Mouse (Mus musculus): ENCODE results near the gene Mctp2. TPM values are rescaled to one million over a fixed set of nuclear protein-coding genes. Genes with fewer than 3 reads are reported as not detected.

The Mctp2 gene
- 4.9 and 5.0 TPM in 2 replicates for polyA plus RNA-seq (2015; fragmentation: Nextera tagmentation; extraction: Ambion mirVana)

DNA sequence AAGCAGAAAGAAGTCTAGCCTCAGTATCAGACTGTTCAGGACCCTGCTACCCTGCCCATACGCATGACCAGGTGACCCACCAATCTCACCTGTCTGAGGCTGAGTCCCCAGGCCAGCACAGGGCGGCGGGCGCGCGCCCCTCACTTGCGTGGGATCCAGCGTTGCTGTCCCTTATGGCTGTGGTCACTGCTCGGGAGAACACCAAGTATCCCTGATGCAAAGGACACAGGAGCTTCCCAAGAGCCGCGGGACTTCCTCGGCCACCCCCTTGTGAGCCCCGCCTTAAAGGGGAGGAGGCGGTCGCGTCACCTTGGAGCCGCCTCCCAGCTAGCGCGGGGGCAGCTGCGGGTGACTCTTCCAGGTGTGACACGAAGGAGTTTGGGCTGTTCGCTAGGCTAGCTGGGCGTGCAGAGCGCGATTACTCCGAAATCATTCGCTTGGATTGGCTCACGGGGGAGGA lies at the start of gene Mctp2:
Gene Mctp2 (minus strand): TSS at position 227 of the 460 bp plus-strand sequence.
- peaks cover 10% of the 10 kb centered on the region for H3K4me1 ChIP-seq
- H3K9ac ChIP-seq = peak within 1 kb of the TSS; percentile 48
- H3K4me2 ChIP-seq = peak within 1 kb of the TSS; percentile 99
- no peaks in the 10 kb centered on the region for H3K9me3 ChIP-seq (replicated peaks)
- no peak within 1 kb of the TSS for H3K27ac ChIP-seq
- ATAC-seq (replicated peaks; ENCODE audit: low FRiP score) = peak; percentile 97
- peak within 1 kb of the TSS; percentile 64 for H3K4me3 ChIP-seq (replicated peaks)
- no peaks in the 10 kb centered on the region for H3K36me3 ChIP-seq
- peaks cover 12% of the 10 kb centered on the region; the same call in 1 of the 2 replicates for H3K27me3 ChIP-seq
- under 1% methylated on average over 28 of the region's 28 CpGs for WGBS

DNA sequence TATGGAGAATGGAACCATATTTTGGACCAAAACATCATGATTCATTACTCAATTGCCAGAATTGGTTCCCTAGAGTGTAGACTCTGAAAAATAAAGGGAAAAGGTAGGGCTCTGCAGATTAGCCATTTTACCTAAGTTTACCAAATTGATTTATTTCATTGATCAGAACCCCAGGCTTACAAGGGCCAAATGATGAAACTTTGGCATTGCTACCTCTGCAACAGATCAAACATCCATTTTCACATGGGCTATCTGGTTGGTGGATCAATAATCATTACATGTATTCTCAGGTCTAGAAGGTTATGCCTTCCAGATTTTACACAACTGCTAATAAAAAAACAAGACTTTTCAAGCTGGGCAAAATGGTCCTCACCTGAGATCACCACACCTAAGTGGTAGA lies 39.5 kb upstream of the Mctp2 start:
- Histone ChIP-seq H3K27me3 (no peaks in the 10 kb centered on the region), H3K4me1 (no peaks in the 10 kb centered on the region), H3K36me3 (no peaks in the 10 kb centered on the region), H3K27ac (no peak overlapping the region), H3K4me3 (replicated peaks) (no peak overlapping the region), H3K9ac (no peak overlapping the region), H3K9me3 (replicated peaks) (no peaks in the 10 kb centered on the region), H3K4me2 (no peak overlapping the region)
- no peak for ATAC-seq (replicated peaks; ENCODE audit: low FRiP score)

GRCm38 (mm10) chr7:72343751-72344150 lies 37.3 kb upstream of the Mctp2 start:
- 72% methylated on average over 2 of the region's 2 CpGs for WGBS

GRCm38 (mm10) chr7:72342822-72343221 lies 36.4 kb upstream of the Mctp2 start:
- H3K9ac ChIP-seq = no peak overlapping the region
- H3K4me2 ChIP-seq = no peak overlapping the region
- ATAC-seq (replicated peaks; ENCODE audit: low FRiP score) = no peak
- H3K4me3 ChIP-seq (replicated peaks) = no peak overlapping the region
- H3K27ac ChIP-seq = no peak overlapping the region
- H3K9me3 ChIP-seq (replicated peaks) = no peaks in the 10 kb centered on the region
- WGBS = 63% methylated on average over 2 of the region's 2 CpGs
- no peaks in the 10 kb centered on the region for H3K27me3 ChIP-seq
- no peaks in the 10 kb centered on the region for H3K4me1 ChIP-seq
- no peaks in the 10 kb centered on the region for H3K36me3 ChIP-seq

More at GRCm38 (mm10) chr7:72343751-72344150, 37.3 kb upstream of the Mctp2 start:
- no peaks in the 10 kb centered on the region for H3K27me3 ChIP-seq
- no peak overlapping the region for H3K9ac ChIP-seq
- ATAC-seq (replicated peaks; ENCODE audit: low FRiP score) = no peak
- H3K9me3 ChIP-seq (replicated peaks) = no peaks in the 10 kb centered on the region
- no peaks in the 10 kb centered on the region for H3K36me3 ChIP-seq
- H3K27ac ChIP-seq = no peak overlapping the region
- no peak overlapping the region for H3K4me3 ChIP-seq (replicated peaks)
- no peaks in the 10 kb centered on the region for H3K4me1 ChIP-seq
- H3K4me2 ChIP-seq = no peak overlapping the region

GRCm38 (mm10) chr7:72325961-72326360 lies 19.6 kb upstream of the Mctp2 start:
- Histone ChIP-seq H3K4me2 (no peak overlapping the region), H3K27ac (no peak overlapping the region), H3K36me3 (no peaks in the 10 kb centered on the region), H3K4me1 (no peaks in the 10 kb centered on the region), H3K27me3 (no peaks in the 10 kb centered on the region), H3K9ac (no peak overlapping the region), H3K4me3 (replicated peaks) (no peak overlapping the region), H3K9me3 (replicated peaks) (no peaks in the 10 kb centered on the region)
- no peak for ATAC-seq (replicated peaks; ENCODE audit: low FRiP score)
- 67% methylated on average over 5 of the region's 5 CpGs for WGBS

GRCm38 (mm10) chr7:72320906-72321305 lies 14.5 kb upstream of the Mctp2 start:
- Histone ChIP-seq H3K4me1 (no peaks in the 10 kb centered on the region), H3K9ac (no peak overlapping the region), H3K36me3 (no peaks in the 10 kb centered on the region), H3K9me3 (replicated peaks) (no peaks in the 10 kb centered on the region), H3K4me2 (no peak overlapping the region), H3K27ac (no peak overlapping the region), H3K27me3 (no peaks in the 10 kb centered on the region), H3K4me3 (replicated peaks) (no peak overlapping the region)
- ATAC-seq (replicated peaks; ENCODE audit: low FRiP score) = no peak
- WGBS = 77% methylated on average over 4 of the region's 4 CpGs

DNA sequence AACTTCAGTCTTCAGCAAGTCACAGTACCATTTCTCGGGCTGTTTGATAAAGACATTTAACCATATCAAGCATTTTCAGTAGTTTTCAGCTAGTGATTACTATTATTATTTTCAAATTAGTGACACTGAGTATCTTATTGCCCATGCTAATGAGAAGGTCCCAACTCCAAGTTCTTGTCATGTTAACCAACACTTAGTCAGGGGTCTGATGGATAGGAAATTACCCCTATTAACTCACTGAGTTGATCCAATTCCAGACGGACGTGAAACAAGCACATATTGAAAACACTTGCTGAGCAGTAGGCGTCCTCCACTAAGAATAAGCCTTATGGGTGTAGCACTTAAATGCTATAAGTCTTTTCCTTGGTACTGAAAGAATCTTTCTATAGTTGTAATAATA lies 14.0 kb upstream of the Mctp2 start:
- Histone ChIP-seq H3K36me3 (no peaks in the 10 kb centered on the region), H3K9me3 (replicated peaks) (no peaks in the 10 kb centered on the region), H3K4me1 (no peaks in the 10 kb centered on the region), H3K9ac (no peak overlapping the region), H3K4me2 (no peak overlapping the region), H3K27me3 (no peaks in the 10 kb centered on the region), H3K27ac (no peak overlapping the region), H3K4me3 (replicated peaks) (no peak overlapping the region)
- ATAC-seq (replicated peaks; ENCODE audit: low FRiP score) = no peak
- 82% methylated on average over 4 of the region's 4 CpGs for WGBS

GRCm38 (mm10) chr7:72314395-72315060 lies 8.1 kb upstream of the Mctp2 start:
- no peak overlapping the region for H3K4me3 ChIP-seq (replicated peaks)
- no peak overlapping the region for H3K4me2 ChIP-seq
- H3K36me3 ChIP-seq = no peaks in the 10 kb centered on the region
- H3K9me3 ChIP-seq (replicated peaks) = no peaks in the 10 kb centered on the region
- no peaks in the 10 kb centered on the region for H3K4me1 ChIP-seq
- H3K27me3 ChIP-seq = no peaks in the 10 kb centered on the region
- 75% methylated on average over 9 of the region's 9 CpGs for WGBS
- H3K9ac ChIP-seq = no peak overlapping the region
- no peak overlapping the region for H3K27ac ChIP-seq
- ATAC-seq (replicated peaks; ENCODE audit: low FRiP score) = no peak

GRCm38 (mm10) chr7:72313908-72314307 lies 7.5 kb upstream of the Mctp2 start:
- Histone ChIP-seq H3K9ac (no peak overlapping the region), H3K4me3 (replicated peaks) (no peak overlapping the region), H3K36me3 (no peaks in the 10 kb centered on the region), H3K4me1 (no peaks in the 10 kb centered on the region), H3K4me2 (no peak overlapping the region), H3K27ac (no peak overlapping the region), H3K27me3 (no peaks in the 10 kb centered on the region), H3K9me3 (replicated peaks) (no peaks in the 10 kb centered on the region)
- WGBS = 60% methylated on average over 3 of the region's 3 CpGs
- no peak for ATAC-seq (replicated peaks; ENCODE audit: low FRiP score)

- Histone ChIP-seq H3K27me3 (peaks cover 7% of the 10 kb centered on the region; the same call in 1 of the 2 replicates), H3K4me3 (replicated peaks) (no peak overlapping the region), H3K36me3 (no peaks in the 10 kb centered on the region), H3K4me1 (no peaks in the 10 kb centered on the region), H3K9me3 (replicated peaks) (no peaks in the 10 kb centered on the region), H3K9ac (no peak overlapping the region), H3K27ac (no peak overlapping the region), H3K4me2 (no peak overlapping the region)
- 57% methylated on average over 8 of the region's 8 CpGs for WGBS
- ATAC-seq (replicated peaks; ENCODE audit: low FRiP score) = no peak
These were observed 5.2 kb upstream of the Mctp2 start for GRCm38 (mm10) chr7:72311582-72311981.

DNA sequence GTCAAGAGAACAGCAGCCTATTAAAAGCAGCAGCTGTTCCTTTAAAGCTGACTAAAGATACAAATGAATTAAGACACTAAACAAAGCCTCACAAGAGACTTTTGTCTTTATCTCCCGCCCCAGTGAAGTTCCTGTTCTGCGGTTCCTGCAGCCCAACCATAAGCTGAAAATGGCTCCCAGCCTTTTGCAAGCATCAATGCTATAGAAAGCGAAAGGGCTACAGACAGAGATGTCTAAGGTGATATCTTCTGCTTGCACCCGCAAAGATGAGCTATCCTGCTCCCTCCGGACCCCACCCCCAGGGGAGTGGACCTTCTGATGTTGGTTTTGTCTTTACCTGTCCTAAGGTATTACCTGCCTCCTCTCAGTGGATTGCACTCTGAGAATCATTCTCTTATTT lies 1.7 kb upstream of the Mctp2 start:
- Histone ChIP-seq H3K4me1 (peaks cover 10% of the 10 kb centered on the region), H3K27me3 (peaks cover 12% of the 10 kb centered on the region; the same call in 1 of the 2 replicates), H3K4me2 (no peak overlapping the region), H3K36me3 (no peaks in the 10 kb centered on the region), H3K4me3 (replicated peaks) (no peak overlapping the region), H3K9ac (no peak overlapping the region), H3K9me3 (replicated peaks) (no peaks in the 10 kb centered on the region), H3K27ac (no peak overlapping the region)
- WGBS = 80% methylated on average over 5 of the region's 5 CpGs
- ATAC-seq (replicated peaks; ENCODE audit: low FRiP score) = no peak

- H3K27ac ChIP-seq = no peak overlapping the region
- H3K36me3 ChIP-seq = no peaks in the 10 kb centered on the region
- WGBS = 10% methylated on average over 7 of the region's 7 CpGs
- H3K4me1 ChIP-seq = peaks cover 10% of the 10 kb centered on the region
- H3K4me3 ChIP-seq (replicated peaks) = peak overlapping the region; percentile 64
- peaks cover 12% of the 10 kb centered on the region; the same call in 1 of the 2 replicates for H3K27me3 ChIP-seq
- H3K9ac ChIP-seq = peak overlapping the region; percentile 48; the same call in 1 of the 2 replicates
- peak; percentile 57 for ATAC-seq (replicated peaks; ENCODE audit: low FRiP score)
- H3K9me3 ChIP-seq (replicated peaks) = no peaks in the 10 kb centered on the region
- peak overlapping the region; percentile 99 for H3K4me2 ChIP-seq
These were observed 439 bp upstream of the Mctp2 start for GRCm38 (mm10) chr7:72306847-72307246.

Data from kidney, embryonic 15.5 days (tissue).